Mouse (Mus musculus): ENCODE measurements around the gene Colgalt1.

Colgalt1 gene

DNA sequence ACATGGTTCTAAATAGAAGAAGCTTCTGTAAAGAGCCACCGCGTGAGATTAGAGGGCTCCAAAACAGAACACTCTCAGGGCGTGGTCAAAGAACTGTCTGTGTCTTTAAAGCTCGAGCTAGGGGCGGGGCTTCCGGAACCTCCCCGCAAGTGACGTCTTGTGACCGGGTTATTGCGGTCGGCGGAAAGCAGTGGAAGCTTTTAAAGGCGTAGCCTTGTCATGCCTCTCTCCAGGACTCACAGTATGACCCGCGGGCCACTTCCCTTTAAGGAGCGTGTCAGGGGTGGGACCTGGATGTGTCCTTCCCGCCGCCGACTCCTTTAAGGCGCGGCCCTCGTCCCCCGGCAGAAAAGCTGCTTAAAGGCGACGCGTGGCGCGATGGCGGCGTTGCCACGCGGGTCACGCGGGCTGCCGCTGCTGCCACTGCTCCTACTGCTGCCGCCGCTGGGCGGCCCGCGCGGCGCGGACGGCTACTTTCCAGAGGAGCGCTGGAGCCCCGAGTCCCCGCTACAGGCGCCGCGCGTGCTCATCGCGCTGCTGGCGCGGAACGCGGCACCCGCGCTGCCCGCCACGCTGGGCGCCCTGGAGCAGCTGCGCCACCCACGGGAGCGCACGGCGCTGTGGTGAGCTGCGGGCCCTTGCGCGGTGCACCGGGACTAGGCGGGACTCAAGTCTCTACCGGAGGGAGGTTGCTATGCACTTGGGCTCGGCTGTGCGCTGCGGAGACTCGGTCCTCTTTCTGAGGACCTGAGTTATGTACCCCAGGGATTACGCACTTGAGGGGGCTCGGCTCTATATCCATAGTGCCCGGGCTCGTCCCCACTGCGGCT, at the start of gene Colgalt1:
TSS of gene Colgalt1 (plus strand) at position 177 of the 830 bp plus-strand sequence.
- POLR2A ChIA-PET, result interaction anchor here (0.6 to 10.3 kb wide), 84 partner anchors 7 to 1080 kb away, joined by 3 to 177 read pairs (median 5); partner anchors contain the start of genes Pgls (in 3 of the 4), Slc27a1 (in 3 of the 4), Tmem221 (in 3 of the 4) and Mrpl34 (in 2 of the 4)
- CTCF ChIA-PET, result interaction anchor here (0.5 to 3.0 kb wide), 25 partner anchors 9 to 116 kb away, joined by 3 to 19 read pairs (median 4); partner anchors contain the start of genes Mvb12a (in 1 of the 4), Pgls (in 1 of the 4), Slc27a1 (in 1 of the 4) and Tmem221 (in 1 of the 4)

- ChIA-PET CTCF (interaction anchor here (0.6 to 4.0 kb wide), 45 partner anchors 8 to 696 kb away, joined by 3 to 40 read pairs (median 4); partner anchors contain the start of genes Mvb12a (in 2 of the 4), Pgls (in 2 of the 4), Colgalt1 (in 1 of the 4) and Fcho1 (in 1 of the 4)), POLR2A (interaction anchor here in 3 of 4 experiments (0.8 to 2.3 kb wide), 12 partner anchors 9 to 110 kb away, joined by 3 to 12 read pairs (median 4); partner anchors contain the start of gene Unc13a (in 1 of the 3))
These were observed 49.4 kb upstream of the Colgalt1 start for GRCm38 (mm10) chr8:71561401-71561800.

DNA sequence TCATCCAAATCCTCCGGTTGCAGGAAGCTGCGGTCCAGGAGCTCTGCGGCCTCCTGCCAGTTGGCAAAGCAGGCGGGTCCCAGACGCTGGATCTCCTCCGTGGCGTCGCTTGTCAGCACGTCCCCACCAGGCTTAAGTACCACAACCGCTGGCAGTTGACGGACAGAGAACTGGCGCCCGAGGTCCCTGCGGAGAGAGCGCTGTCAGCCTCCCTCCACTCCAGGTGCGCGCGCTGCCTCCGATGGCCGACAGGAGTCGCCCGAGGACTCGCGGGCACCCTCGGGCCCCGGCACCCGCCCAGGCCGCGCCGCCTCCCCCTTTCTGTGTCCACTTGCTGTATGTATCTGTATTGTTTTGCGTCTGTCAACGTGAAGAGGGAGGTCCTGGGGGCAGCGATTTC, 48.0 kb upstream of the Colgalt1 start:
- CTCF ChIA-PET, result interaction anchor here (0.6 to 4.0 kb wide), 37 partner anchors 10 to 169 kb away, joined by 3 to 40 read pairs (median 4); partner anchors contain the start of genes Pgls (in 2 of the 4), Fcho1 (in 1 of the 4) and Mvb12a (in 1 of the 4)
- POLR2A ChIA-PET, result interaction anchor here in 3 of 4 experiments (0.6 to 2.3 kb wide), 12 partner anchors 8 to 123 kb away, joined by 3 to 10 read pairs (median 4); partner anchors contain the start of gene Mvb12a (in 2 of the 3)

- POLR2A ChIA-PET, result interaction anchor here in 2 of 4 experiments (1.0 to 2.6 kb wide), 7 partner anchors 26 to 68 kb away, joined by 3 to 7 read pairs (median 4); no protein-coding TSS in a partner anchor
- CTCF ChIA-PET, result interaction anchor here in 3 of 4 experiments (0.5 to 4.0 kb wide), 6 partner anchors 16 to 102 kb away, joined by 3 to 40 read pairs (median 13); partner anchors contain the start of gene Pgls (in 1 of the 3)
These were observed 46.8 kb upstream of the Colgalt1 start for GRCm38 (mm10) chr8:71563992-71564391.

GRCm38 (mm10) chr8:71566501-71566900, 44.3 kb upstream of the Colgalt1 start, which contains the start of gene Nxnl1:
Gene Nxnl1 (minus strand): TSS chr8:71566601.
- POLR2A ChIA-PET, result interaction anchor here in 1 of 4 experiments (0.9 to 2.6 kb wide), 4 partner anchors 14 to 99 kb away, joined by 3 to 7 read pairs (median 5); no protein-coding TSS in a partner anchor
- CTCF ChIA-PET, result interaction anchor here in 3 of 4 experiments (1.1 to 2.2 kb wide), 4 partner anchors 30 to 99 kb away, joined by 3 to 4 read pairs (median 4); no protein-coding TSS in a partner anchor

GRCm38 (mm10) chr8:71567587-71567986, 43.2 kb upstream of the Colgalt1 start:
- ChIA-PET POLR2A (interaction anchor here (0.6 to 4.7 kb wide), 17 partner anchors 12 to 110 kb away, joined by 3 to 104 read pairs (median 34); partner anchors contain the start of genes Colgalt1 (in 2 of the 4), Pgls (in 2 of the 4), Jak3 (in 1 of the 4) and Unc13a (in 1 of the 4)), CTCF (interaction anchor here in 3 of 4 experiments (0.5 to 3.7 kb wide), 10 partner anchors 10 to 98 kb away, joined by 3 to 40 read pairs (median 4); partner anchors contain the start of gene Mvb12a (in 1 of the 3))

DNA sequence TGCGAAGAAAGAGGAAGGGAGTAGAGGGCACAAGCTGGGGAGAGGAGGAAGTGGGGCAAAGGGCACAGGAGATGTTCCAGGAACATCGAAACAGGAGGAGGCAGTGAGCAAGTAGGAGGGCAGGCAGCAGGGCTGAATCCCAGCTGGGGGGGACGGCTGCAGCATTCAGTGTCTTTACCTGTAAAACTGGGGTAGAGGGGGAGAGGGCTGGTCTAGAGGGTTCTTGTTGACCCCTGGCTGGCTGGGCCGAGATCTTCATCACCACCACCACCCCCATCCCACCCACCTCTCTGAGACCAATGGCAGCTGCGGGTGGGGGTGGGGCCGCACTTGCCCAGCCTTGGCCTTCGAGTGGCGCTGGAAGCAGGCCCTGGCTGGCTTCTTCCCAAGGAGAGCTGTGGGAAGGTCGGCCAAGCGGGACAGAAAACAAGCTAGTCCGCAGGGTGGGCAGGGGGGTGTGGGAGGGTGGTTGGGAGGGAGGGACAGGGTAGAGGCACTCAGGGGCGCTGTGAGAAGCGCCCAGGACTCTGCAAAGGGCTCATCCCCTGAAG, 42.3 kb upstream of the Colgalt1 start, which contains the start of gene Slc27a1:
TSS of gene Slc27a1 (plus strand) at position 496 of the 551 bp plus-strand sequence.
- CTCF ChIA-PET, result interaction anchor here (0.5 to 3.7 kb wide), 27 partner anchors 8 to 606 kb away, joined by 3 to 40 read pairs (median 4); partner anchors contain the start of genes Tmem221 (in 2 of the 4), Colgalt1 (in 1 of the 4), Dda1 (in 1 of the 4) and Mvb12a (in 1 of the 4)
- POLR2A ChIA-PET, result interaction anchor here (0.5 to 4.7 kb wide), 63 partner anchors 9 to 1648 kb away, joined by 3 to 104 read pairs (median 6); partner anchors contain the start of genes Colgalt1 (in 3 of the 4), Pgls (in 3 of the 4), Jak3 (in 2 of the 4) and Klf2 (in 2 of the 4)

- ChIA-PET CTCF (interaction anchor here in 3 of 4 experiments (0.6 to 3.7 kb wide), 31 partner anchors 7 to 1011 kb away, joined by 3 to 40 read pairs (median 5); partner anchors contain the start of genes Tmem221 (in 2 of the 3), Colgalt1 (in 1 of the 3), Dda1 (in 1 of the 3) and Mvb12a (in 1 of the 3)), POLR2A (interaction anchor here (0.6 to 4.7 kb wide), 99 partner anchors 8 to 1648 kb away, joined by 3 to 104 read pairs (median 5); partner anchors contain the start of genes Colgalt1 (in 3 of the 4), Pgls (in 3 of the 4), Tmem221 (in 3 of the 4) and Jak3 (in 2 of the 4))
These were observed 41.9 kb upstream of the Colgalt1 start for GRCm38 (mm10) chr8:71568941-71569340.

- POLR2A ChIA-PET, result interaction anchor here (0.6 to 4.7 kb wide), 150 partner anchors 7 to 1032 kb away, joined by 3 to 104 read pairs (median 4); partner anchors contain the start of genes Tmem221 (in 4 of the 4), Colgalt1 (in 3 of the 4), Klf2 (in 3 of the 4) and Mvb12a (in 3 of the 4)
- CTCF ChIA-PET, result interaction anchor here (0.5 to 3.7 kb wide), 47 partner anchors 7 to 1011 kb away, joined by 3 to 40 read pairs (median 5); partner anchors contain the start of genes Tmem221 (in 3 of the 4), Ap1m1 (in 1 of the 4), Bst2 (in 1 of the 4) and Colgalt1 (in 1 of the 4)
These were observed 41.2 kb upstream of the Colgalt1 start for GRCm38 (mm10) chr8:71569366-71570290.

GRCm38 (mm10) chr8:71570291-71570954, 40.4 kb upstream of the Colgalt1 start:
- CTCF ChIA-PET, result interaction anchor here (0.5 to 3.7 kb wide), 36 partner anchors 9 to 1012 kb away, joined by 3 to 40 read pairs (median 5); partner anchors contain the start of genes Tmem221 (in 2 of the 4), Ap1m1 (in 1 of the 4), Bst2 (in 1 of the 4) and Colgalt1 (in 1 of the 4)
- POLR2A ChIA-PET, result interaction anchor here (0.6 to 4.7 kb wide), 117 partner anchors 8 to 1031 kb away, joined by 3 to 104 read pairs (median 5); partner anchors contain the start of genes Colgalt1 (in 3 of the 4), Mvb12a (in 3 of the 4), Pgls (in 3 of the 4) and Tmem221 (in 3 of the 4)

DNA sequence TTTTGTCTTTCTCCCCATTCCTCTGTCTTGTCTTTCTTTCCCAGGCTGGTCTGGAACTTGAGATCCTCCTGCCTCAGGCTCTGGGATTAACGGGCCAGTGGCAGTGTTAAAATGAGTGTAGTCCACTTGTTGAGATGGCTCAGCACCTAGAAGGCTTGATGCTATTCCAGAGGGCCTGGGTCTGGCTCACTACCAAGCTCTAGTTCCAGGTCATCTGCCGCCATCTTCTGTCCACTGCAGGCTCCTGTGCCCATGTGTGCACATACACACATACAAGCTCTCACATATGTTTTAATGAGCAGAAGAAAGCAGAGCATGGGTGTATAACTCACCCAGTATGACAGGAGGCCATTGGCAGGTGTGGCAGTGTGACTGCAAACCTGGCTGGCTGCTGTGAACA, 38.7 kb upstream of the Colgalt1 start:
- ChIA-PET POLR2A (interaction anchor here in 2 of 4 experiments (3.1 to 4.7 kb wide), 3 partner anchors 8 to 57 kb away, joined by 18 to 73 read pairs (median 36); no protein-coding TSS in a partner anchor), CTCF (interaction anchor here in 1 of 4 experiments (1.0 kb wide), 1 partner anchor 15 kb away, joined by 4 read pairs; no protein-coding TSS in a partner anchor)

DNA sequence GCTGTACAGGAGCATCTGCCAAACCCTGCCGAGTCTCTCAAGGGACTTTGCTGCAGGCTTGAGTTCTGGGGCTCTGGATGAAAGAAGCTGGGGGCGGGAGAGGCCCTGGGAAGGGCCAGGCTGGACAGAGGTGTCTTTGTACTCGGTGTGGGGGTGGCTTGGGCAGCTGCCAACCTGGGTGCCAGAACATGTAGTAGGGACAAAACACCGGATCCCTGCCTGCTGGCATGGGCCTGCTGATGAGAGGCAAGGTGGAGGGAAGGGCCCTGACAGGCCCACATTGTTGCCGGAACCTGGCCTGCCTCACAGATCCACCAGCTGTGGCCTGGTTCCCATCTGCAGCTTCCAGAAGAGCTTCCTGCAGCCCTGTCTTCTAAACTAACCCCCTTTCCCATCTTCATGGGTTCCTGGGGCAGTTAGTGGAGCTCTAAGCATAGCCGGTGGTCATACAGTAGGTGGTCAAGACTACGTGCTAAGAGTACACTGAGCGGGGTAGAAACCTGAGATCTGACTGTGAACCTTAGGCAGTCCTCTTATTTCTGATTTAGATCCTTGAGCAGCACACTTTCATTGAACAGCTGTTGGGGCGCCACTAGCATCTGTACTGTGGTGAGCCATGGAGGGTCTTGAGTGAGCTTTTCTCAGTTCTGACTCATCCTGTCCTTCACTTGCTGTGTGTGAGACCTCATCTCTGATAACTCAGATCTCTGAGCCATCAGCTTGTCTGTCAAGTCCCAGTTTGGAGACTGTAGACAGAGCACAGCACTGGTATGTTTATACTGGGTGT, 37.8 kb upstream of the Colgalt1 start:
- ChIA-PET CTCF (interaction anchor here in 3 of 4 experiments (0.5 to 1.6 kb wide), 7 partner anchors 10 to 132 kb away, joined by 3 to 9 read pairs (median 4); no protein-coding TSS in a partner anchor), POLR2A (interaction anchor here in 3 of 4 experiments (0.6 to 2.5 kb wide), 9 partner anchors 11 to 919 kb away, joined by 3 to 10 read pairs (median 4); partner anchors contain the start of genes Pgls (in 2 of the 3), Colgalt1 (in 1 of the 3) and Tmem221 (in 1 of the 3))

- POLR2A ChIA-PET, result interaction anchor here in 3 of 4 experiments (0.5 to 2.5 kb wide), 11 partner anchors 10 to 397 kb away, joined by 3 to 10 read pairs (median 4); partner anchors contain the start of genes Colgalt1 (in 1 of the 3), Pgls (in 1 of the 3) and Tmem221 (in 1 of the 3)
These were observed 36.4 kb upstream of the Colgalt1 start for GRCm38 (mm10) chr8:71574426-71574825.

More at GRCm38 (mm10) chr8:71574426-71574825, 36.4 kb upstream of the Colgalt1 start:
- CTCF ChIA-PET, result interaction anchor here in 3 of 4 experiments (0.6 to 1.6 kb wide), 5 partner anchors 12 to 113 kb away, joined by 3 to 5 read pairs (median 4); partner anchors contain the start of gene Colgalt1 (in 1 of the 3)

All from embryonic stem cell, embryonic (primary cell).